10 mouse cellular contexts compared by ENCODE assay signal in genomic region chr5:112371933-112372332, GRCm38 (mm10). TPM values are rescaled to one million over a fixed set of nuclear protein-coding genes. Genes with fewer than 3 reads are reported as not detected.
DNase-seq lines count a peak whose midpoint lies in the region; ATAC-seq and TF ChIP-seq lines count a peak whose summit lies in the region.
"Had no signal": no experiment of that assay in that cellular context is flagged by ENCODE, and none has a peak within 500 bp of the region (broad histone marks: within the 10 kb centered on the region; RNA-seq: fewer than 3 reads in every experiment).

No protein-coding gene starts in this region.

- no peaks in the 10 kb centered on the region for H3K4me1 ChIP-seq in embryonic facial prominence, embryonic 14.5 days (ENCODE audit: control insufficient read depth, insufficient read depth, low read length)
- peaks cover 26% of the 10 kb centered on the region for H3K4me1 ChIP-seq in midbrain, postnatal 0 days (ENCODE audit: insufficient read depth, low read length)

- H3K27ac ChIP-seq in embryonic facial prominence, embryonic 14.5 days (replicated peaks; ENCODE audit: low read depth, low read length) = no peak overlapping the region
- H3K27ac ChIP-seq in layer of hippocampus, adult 2 months = peak overlapping the region; percentile 98
- peak overlapping the region; percentile 95 for H3K27ac ChIP-seq in midbrain, postnatal 0 days (ENCODE audit: low read depth, low read length)

- H3K4me3 ChIP-seq in embryonic facial prominence, embryonic 14.5 days (ENCODE audit: low read depth, low read length) = no peak overlapping the region
- no peak overlapping the region for H3K4me3 ChIP-seq in layer of hippocampus, adult 2 months
- no peak overlapping the region for H3K4me3 ChIP-seq in midbrain, postnatal 0 days (ENCODE audit: low read depth, low read length)

- no peaks in the 10 kb centered on the region for H3K9me3 ChIP-seq in embryonic facial prominence, embryonic 14.5 days (ENCODE audit: control insufficient read depth, low read length)
- no peaks in the 10 kb centered on the region for H3K9me3 ChIP-seq in midbrain, postnatal 0 days (ENCODE audit: low read length)

- H3K4me2 ChIP-seq in embryonic facial prominence, embryonic 14.5 days (ENCODE audit: low read depth, low read length) = no peak overlapping the region
- peak overlapping the region; percentile 22; the same call in 1 of the 2 replicates for H3K4me2 ChIP-seq in midbrain, postnatal 0 days (ENCODE audit: low read depth, low read length, poor library complexity, severe bottlenecking)

- 61% methylated on average over 7 of the region's 7 CpGs for WGBS in embryonic facial prominence, embryonic 14.5 days
- 11% methylated on average over 7 of the region's 7 CpGs for WGBS in midbrain, postnatal 0 days

- peak; percentile 84 for DNase-seq in brain, embryonic 18.5 days (ENCODE audit: low read depth, low spot score)
- peak; percentile 18 for DNase-seq in embryonic facial prominence, embryonic 14.5 days (ENCODE audit: low spot score)
- DNase-seq in layer of hippocampus, adult 2 months (ENCODE audit: low spot score in 2 of 2) = peak; percentile 65 to 90
- peak; percentile 96 for DNase-seq in midbrain, postnatal 0 days (ENCODE audit: low spot score)
- DNase-seq in kidney, adult 8-10 months = no peak
- no peak for DNase-seq in thymus, postnatal 10 days (ENCODE audit: low spot score in 2 of 2)
- DNase-seq in kidney, adult 9 months = no peak
- no peak for DNase-seq in T-cell, adult 2 months (ENCODE audit: low spot score)
- DNase-seq: adrenal gland, postnatal 14 days had no signal

- H3K27me3 ChIP-seq in embryonic facial prominence, embryonic 14.5 days (replicated peaks; ENCODE audit: control insufficient read depth, insufficient read depth, low read length) = no peaks in the 10 kb centered on the region
- no peaks in the 10 kb centered on the region for H3K27me3 ChIP-seq in midbrain, postnatal 0 days (ENCODE audit: insufficient read depth, low read length)

- TF ChIP-seq CTCF in layer of hippocampus, adult 2 months (conservative IDR thresholded peaks at IDR 0.05) = no peak
- TF ChIP-seq CTCF in midbrain, postnatal 0 days (IDR thresholded peaks at IDR 0.05) = no peak

- no peak overlapping the region for H3K9ac ChIP-seq in embryonic facial prominence, embryonic 14.5 days (ENCODE audit: low read depth, low read length)
- H3K9ac ChIP-seq in midbrain, postnatal 0 days (replicated peaks; ENCODE audit: low read length, poor library complexity, severe bottlenecking) = peak overlapping the region; percentile 55

- no peak; the same call in 1 of the 2 replicates for ATAC-seq in embryonic facial prominence, embryonic 14.5 days (ENCODE audit: low read depth)
- peak; percentile 84 for ATAC-seq in midbrain, postnatal 0 days (ENCODE audit: low FRiP score)

- peaks cover 72% of the 10 kb centered on the region for H3K36me3 ChIP-seq in embryonic facial prominence, embryonic 14.5 days (ENCODE audit: control insufficient read depth, insufficient read depth, low read length)
- H3K36me3 ChIP-seq in midbrain, postnatal 0 days (ENCODE audit: insufficient read depth, low read length) = peaks cover 29% of the 10 kb centered on the region

RNA-seq across cellular contexts. Expression of gene Gm6583, which starts 16.1 kb away (rescaled TPM):
- 0.09 and 0.13 TPM in 2 replicates for polyA plus RNA-seq in embryonic facial prominence, embryonic 14.5 days (2014; fragmentation: Nextera tagmentation; extraction: Ambion mirVana)
- not detected for total RNA-seq in layer of hippocampus, adult 2 months (2021)
- total RNA-seq in midbrain, postnatal 0 days (2014; rRNA removed) = not detected in 2 replicates
- 0.12 TPM in 1 of 2 replicates, not detected in the other for polyA plus RNA-seq in midbrain, postnatal 0 days (2015; fragmentation: Nextera tagmentation; extraction: Ambion mirVana)
- total RNA-seq: adrenal gland, postnatal 14 days had no signal
- polyA plus RNA-seq: gonadal fat pad, adult 2 months had no signal

RNA-seq across cellular contexts. Expression of gene Asphd2, which starts 22.7 kb away (rescaled TPM):
- 18.2 and 20.3 TPM in 2 replicates for polyA plus RNA-seq in embryonic facial prominence, embryonic 14.5 days (2014; fragmentation: Nextera tagmentation; extraction: Ambion mirVana)
- 100 to 1,000 TPM; 223 to 224 TPM for total RNA-seq in layer of hippocampus, adult 2 months (2021)
- 167 and 192 TPM in 2 replicates for total RNA-seq in midbrain, postnatal 0 days (2014; rRNA removed)
- 153 and 162 TPM in 2 replicates for polyA plus RNA-seq in midbrain, postnatal 0 days (2015; fragmentation: Nextera tagmentation; extraction: Ambion mirVana)

RNA-seq across cellular contexts. Expression of gene Hps4, which starts 29.1 kb away (rescaled TPM):
- 31.1 and 31.6 TPM in 2 replicates for polyA plus RNA-seq in embryonic facial prominence, embryonic 14.5 days (2014; fragmentation: Nextera tagmentation; extraction: Ambion mirVana)
- 10 to 100 TPM; 30.3 to 37.5 TPM for total RNA-seq in layer of hippocampus, adult 2 months (2021)
- total RNA-seq in midbrain, postnatal 0 days (2014; rRNA removed) = 34.9 and 41.1 TPM in 2 replicates
- polyA plus RNA-seq in midbrain, postnatal 0 days (2015; fragmentation: Nextera tagmentation; extraction: Ambion mirVana) = 36.1 and 36.4 TPM in 2 replicates

RNA-seq across cellular contexts. Expression of gene Srrd, which starts 29.1 kb away (rescaled TPM):
- polyA plus RNA-seq in embryonic facial prominence, embryonic 14.5 days (2014; fragmentation: Nextera tagmentation; extraction: Ambion mirVana) = 30.3 and 34.3 TPM in 2 replicates
- 10 to 100 TPM; 21.4 to 30.4 TPM for total RNA-seq in layer of hippocampus, adult 2 months (2021)
- total RNA-seq in midbrain, postnatal 0 days (2014; rRNA removed) = 60.5 and 69.6 TPM in 2 replicates
- polyA plus RNA-seq in midbrain, postnatal 0 days (2015; fragmentation: Nextera tagmentation; extraction: Ambion mirVana) = 49.0 and 59.3 TPM in 2 replicates

RNA-seq across cellular contexts. Expression of gene Tfip11, which starts 45.8 kb away (rescaled TPM):
- 23.1 and 23.2 TPM in 2 replicates for polyA plus RNA-seq in embryonic facial prominence, embryonic 14.5 days (2014; fragmentation: Nextera tagmentation; extraction: Ambion mirVana)
- 10 to 100 TPM; 40.6 to 40.8 TPM for total RNA-seq in layer of hippocampus, adult 2 months (2021)
- 19.8 and 20.8 TPM in 2 replicates for total RNA-seq in midbrain, postnatal 0 days (2014; rRNA removed)
- polyA plus RNA-seq in midbrain, postnatal 0 days (2015; fragmentation: Nextera tagmentation; extraction: Ambion mirVana) = 27.4 and 29.0 TPM in 2 replicates

Comparison
In these comparisons a context has a peak if more than half of its experiments do, and no peak if none do; other contexts are left out.
1. DNase-seq: peak in brain, embryonic 18.5 days (single experiment), embryonic facial prominence, embryonic 14.5 days (single experiment), layer of hippocampus, adult 2 months (2 of 2) and midbrain, postnatal 0 days (single experiment); none in kidney, adult 8-10 months (0 of 2), thymus, postnatal 10 days (0 of 2), kidney, adult 9 months (single experiment) and T-cell, adult 2 months (single experiment).